Mouse (Mus musculus) midbrain, embryonic 14.5 days (tissue): Measurements from ENCODE around the gene Kirrel3. TPM values are rescaled to one million over a fixed set of nuclear protein-coding genes. Genes with fewer than 3 reads are reported as not detected.

Experiments
- ATAC-seq: fragments of 200-750 bp; cut with Nextera tagmentation; 2 replicates; pipeline ENCODE4 v1.8.0; 2017; ENCODE audit warnings: moderate number of reproducible peaks, moderate library complexity; ENCODE audit not compliant: low FRiP score, low TSS enrichment
- DNase-seq: peaks from one replicate; pipeline ENCODE4 v3.0.0-alpha.2; 2015
- H3K27ac ChIP-seq: fragments of 300-500 bp; sonication (generic); replicated peaks from 2 replicates; pipeline ENCODE4 v1.5.1; 2014; ENCODE audit warnings: mild to moderate bottlenecking, low read depth, low read length, moderate library complexity
- H3K27me3 ChIP-seq: fragments of 300-500 bp; sonication (generic); 2 replicates; pipeline ENCODE4 v1.6.1; 2014; ENCODE audit warnings: low read length, control low read depth, mixed read lengths; ENCODE audit not compliant: control insufficient read depth, insufficient read depth
- H3K36me3 ChIP-seq: fragments of 300-500 bp; sonication (generic); 2 replicates; pipeline ENCODE4 v1.6.1; 2014; ENCODE audit warnings: low read length, control low read depth; ENCODE audit not compliant: control insufficient read depth, insufficient read depth
- H3K4me1 ChIP-seq: fragments of 300-500 bp; sonication (generic); 2 replicates; pipeline ENCODE4 v1.6.1; 2014; ENCODE audit warnings: mild to moderate bottlenecking, antibody characterized with exemption, low read length, control low read depth; ENCODE audit not compliant: control insufficient read depth, insufficient read depth
- H3K4me2 ChIP-seq: fragments of 300-500 bp; sonication (generic); 2 replicates; pipeline ENCODE4 v1.6.1; 2014; ENCODE audit warnings: mild to moderate bottlenecking, low read length, moderate library complexity
- H3K4me3 ChIP-seq: fragments of 300-500 bp; sonication (generic); replicated peaks from 2 replicates; pipeline ENCODE4 v1.5.1; 2014; ENCODE audit warnings: low read depth, low read length
- H3K9ac ChIP-seq: fragments of 300-500 bp; sonication (generic); replicated peaks from 2 replicates; pipeline ENCODE4 v1.6.1; 2014; ENCODE audit warnings: mild to moderate bottlenecking, low read length, moderate library complexity
- H3K9me3 ChIP-seq: fragments of 300-500 bp; sonication (generic); 2 replicates; pipeline ENCODE4 v1.6.1; 2016; ENCODE audit warnings: low read length, control low read depth, mixed read lengths; ENCODE audit not compliant: control insufficient read depth
- WGBS: fragments of 180-500 bp; shearing (Covaris S2); extraction: QIAGEN DNeasy Blood & Tissue Kit; methylation state at CpG from one replicate; pipeline ENCODE4 v1.1.7; 2014; 5-methylcytosine and 5-hydroxymethylcytosine counted together
- polyA plus RNA-seq: library from polyadenylated mRNA; unstranded; fragments of >200 nt; fragmentation: Nextera tagmentation; extraction: Ambion mirVana; gene quantifications from 2 replicates; pipeline ENCODE4 v1.2.1, GENCODE M21; 2014

Kirrel3 gene
- polyA plus RNA-seq, 1 experiment from 2014 or later: 34.2 TPM

DNA sequence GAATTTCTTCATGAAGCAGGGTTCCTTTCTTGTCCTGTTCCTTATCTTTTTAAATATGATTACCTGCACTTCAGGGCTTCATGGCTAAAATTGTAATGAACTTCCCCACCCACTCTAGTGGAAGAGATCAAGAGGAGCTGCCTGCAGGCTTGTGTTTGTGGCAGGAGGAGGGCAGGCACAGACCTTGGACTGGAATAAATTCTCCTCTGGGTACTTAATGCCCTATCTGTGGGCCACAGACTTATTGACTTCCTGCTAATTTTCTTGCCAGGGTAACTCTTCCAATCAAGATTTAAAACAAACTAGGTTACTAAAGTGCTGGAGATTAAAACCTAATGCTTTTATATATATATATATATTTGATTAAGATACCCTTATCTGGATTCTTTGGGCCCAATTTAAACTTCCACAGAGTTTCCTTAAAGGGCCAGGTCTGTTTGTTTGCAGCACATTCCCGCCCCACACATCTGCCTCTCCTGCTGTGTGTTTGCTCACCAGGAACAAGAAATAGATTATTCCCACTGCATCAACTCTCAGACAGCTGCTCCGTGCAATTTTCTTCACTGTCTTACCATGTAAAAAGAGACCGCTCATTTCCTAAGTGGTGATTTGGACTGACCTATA lies 229.4 kb downstream of the Kirrel3 start:
- Histone ChIP-seq H3K9ac (no peak overlapping the region), H3K4me3 (no peak overlapping the region), H3K27ac (no peak overlapping the region), H3K27me3 (no peaks in the 10 kb centered on the region), H3K36me3 (no peaks in the 10 kb centered on the region), H3K4me2 (no peak overlapping the region), H3K9me3 (no peaks in the 10 kb centered on the region), H3K4me1 (peaks cover 10% of the 10 kb centered on the region; the same call in 1 of the 2 replicates)
- 45% methylated on average over 3 of the region's 3 CpGs for WGBS
- no peak for DNase-seq
- no peak for ATAC-seq

GRCm38 (mm10) chr9:34716476-34716875 lies 230.8 kb downstream of the Kirrel3 start:
- DNase-seq (no peak), ATAC-seq (no peak)
- Histone ChIP-seq H3K27me3 (no peaks in the 10 kb centered on the region), H3K36me3 (no peaks in the 10 kb centered on the region), H3K4me2 (no peak overlapping the region), H3K9me3 (no peaks in the 10 kb centered on the region), H3K4me1 (peaks cover 10% of the 10 kb centered on the region; the same call in 1 of the 2 replicates), H3K4me3 (no peak overlapping the region), H3K9ac (no peak overlapping the region), H3K27ac (no peak overlapping the region)
- 91% methylated on average over 2 of the region's 2 CpGs for WGBS

GRCm38 (mm10) chr9:34721478-34722197 lies 235.9 kb downstream of the Kirrel3 start:
- 70% methylated on average over 6 of the region's 6 CpGs for WGBS

GRCm38 (mm10) chr9:34722198-34722550 lies 236.5 kb downstream of the Kirrel3 start:
- no peaks in the 10 kb centered on the region for H3K4me1 ChIP-seq
- no peaks in the 10 kb centered on the region for H3K9me3 ChIP-seq
- DNase-seq: no peak
- H3K4me2 ChIP-seq: no peak overlapping the region
- no peak for ATAC-seq
- H3K36me3 ChIP-seq: no peaks in the 10 kb centered on the region
- H3K4me3 ChIP-seq: no peak overlapping the region
- 44% methylated on average over 5 of the region's 5 CpGs for WGBS
- no peaks in the 10 kb centered on the region for H3K27me3 ChIP-seq
- no peak overlapping the region for H3K27ac ChIP-seq
- H3K9ac ChIP-seq: no peak overlapping the region

More at GRCm38 (mm10) chr9:34721478-34722197, 235.9 kb downstream of the Kirrel3 start:
- H3K36me3 ChIP-seq: no peaks in the 10 kb centered on the region
- no peaks in the 10 kb centered on the region for H3K4me1 ChIP-seq
- DNase-seq: no peak
- no peak overlapping the region for H3K4me2 ChIP-seq
- ATAC-seq: no peak
- H3K9me3 ChIP-seq: no peaks in the 10 kb centered on the region
- H3K4me3 ChIP-seq: no peak overlapping the region
- no peak overlapping the region for H3K9ac ChIP-seq
- no peak overlapping the region for H3K27ac ChIP-seq
- H3K27me3 ChIP-seq: no peaks in the 10 kb centered on the region

DNA sequence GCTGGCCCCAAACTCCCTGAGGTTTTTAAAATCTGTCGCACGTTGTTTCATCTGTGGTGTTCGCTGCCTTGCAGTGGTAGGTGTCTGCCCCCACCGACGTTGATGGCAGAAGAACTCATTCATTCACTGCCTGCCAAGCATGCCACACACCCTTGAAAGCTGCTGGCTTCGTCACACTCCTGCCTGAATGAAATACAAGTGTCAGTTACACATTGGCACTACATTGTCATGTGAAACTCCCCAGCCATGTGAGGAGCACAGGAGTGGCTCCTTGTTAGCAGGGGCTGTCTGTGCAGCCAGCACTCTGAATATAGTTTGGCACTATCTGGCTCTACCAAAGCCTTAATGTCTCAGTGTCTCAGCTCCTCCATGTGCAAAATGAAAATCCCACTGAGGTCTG lies 246.8 kb downstream of the Kirrel3 start:
- Histone ChIP-seq H3K9ac (no peak overlapping the region), H3K27me3 (no peaks in the 10 kb centered on the region), H3K4me1 (0 out of 2 replicates have a peak, but pooled peaks cover 3% of the 10 kb centered on the region), H3K9me3 (no peaks in the 10 kb centered on the region), H3K27ac (no peak overlapping the region), H3K4me2 (no peak overlapping the region), H3K36me3 (no peaks in the 10 kb centered on the region), H3K4me3 (no peak overlapping the region)
- ATAC-seq: no peak
- WGBS: 54% methylated on average over 6 of the region's 6 CpGs
- no peak for DNase-seq

- H3K4me2 ChIP-seq: no peak overlapping the region
- no peaks in the 10 kb centered on the region for H3K9me3 ChIP-seq
- H3K27ac ChIP-seq: no peak overlapping the region
- no peaks in the 10 kb centered on the region for H3K36me3 ChIP-seq
- 73% methylated on average over 6 of the region's 6 CpGs for WGBS
- peaks cover 3% of the 10 kb centered on the region; the same call in 1 of the 2 replicates for H3K4me1 ChIP-seq
- no peaks in the 10 kb centered on the region for H3K27me3 ChIP-seq
- no peak overlapping the region for H3K4me3 ChIP-seq
- ATAC-seq (no peak), DNase-seq (no peak)
- no peak overlapping the region for H3K9ac ChIP-seq
Measured at GRCm38 (mm10) chr9:34733579-34733978, 247.9 kb downstream of the Kirrel3 start.

DNA sequence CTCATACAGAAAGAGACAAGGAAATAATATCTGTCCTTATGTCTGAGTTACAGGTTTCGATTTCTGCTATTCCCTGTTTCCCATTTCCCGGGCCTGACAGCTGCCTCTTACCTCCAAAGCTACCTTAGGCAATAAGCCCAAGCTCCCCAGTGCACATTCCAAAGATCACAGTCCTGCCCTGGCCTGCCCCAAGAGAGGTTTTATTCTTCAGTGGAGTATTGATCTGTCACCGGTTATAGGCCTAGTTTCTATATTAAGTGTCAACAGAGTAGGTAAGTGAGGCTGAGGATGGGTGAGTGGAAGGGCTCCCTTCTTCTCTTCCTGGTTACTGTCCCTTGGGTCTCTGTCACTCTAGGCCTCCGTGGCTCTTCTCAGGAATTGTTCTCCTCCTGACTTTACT lies 249.3 kb downstream of the Kirrel3 start:
- no peaks in the 10 kb centered on the region for H3K36me3 ChIP-seq
- H3K27ac ChIP-seq: no peak overlapping the region
- DNase-seq: no peak
- no peak overlapping the region for H3K4me3 ChIP-seq
- WGBS: 87% methylated on average over 4 of the region's 4 CpGs
- H3K4me1 ChIP-seq: peaks cover 5% of the 10 kb centered on the region; the same call in 1 of the 2 replicates
- H3K4me2 ChIP-seq: no peak overlapping the region
- ATAC-seq: no peak
- no peaks in the 10 kb centered on the region for H3K9me3 ChIP-seq
- H3K27me3 ChIP-seq: no peaks in the 10 kb centered on the region
- no peak overlapping the region for H3K9ac ChIP-seq

- peaks cover 2% of the 10 kb centered on the region; the same call in 1 of the 2 replicates for H3K4me1 ChIP-seq
- H3K27ac ChIP-seq: no peak overlapping the region
- no peaks in the 10 kb centered on the region for H3K9me3 ChIP-seq
- H3K36me3 ChIP-seq: no peaks in the 10 kb centered on the region
- no peak overlapping the region for H3K9ac ChIP-seq
- no peak overlapping the region for H3K4me3 ChIP-seq
- no peaks in the 10 kb centered on the region for H3K27me3 ChIP-seq
- WGBS: 30% methylated on average over 5 of the region's 5 CpGs
- ATAC-seq (no peak), DNase-seq (peak; percentile 51)
- H3K4me2 ChIP-seq: no peak overlapping the region
Measured at GRCm38 (mm10) chr9:34739431-34739830, 253.7 kb downstream of the Kirrel3 start.

DNA sequence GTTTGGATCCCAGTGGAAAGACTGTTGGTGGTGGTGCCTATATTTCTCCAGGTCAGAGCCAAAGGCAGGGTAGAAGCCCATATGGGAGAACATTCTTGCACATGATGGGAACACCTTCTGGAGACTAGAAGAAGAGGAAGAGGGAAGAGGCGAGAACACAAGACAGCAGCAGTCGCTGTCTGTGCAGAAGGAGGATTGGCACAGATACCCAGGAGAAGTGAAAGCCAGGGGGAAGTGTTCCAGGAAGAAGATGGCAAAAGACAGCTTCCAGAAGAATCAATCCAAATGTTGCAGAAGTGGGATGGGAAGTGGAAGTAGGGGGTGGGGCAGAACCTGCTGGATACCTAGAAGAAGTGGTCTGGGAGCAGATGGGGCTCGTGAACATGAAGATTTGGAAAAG lies 255.1 kb downstream of the Kirrel3 start:
- Histone ChIP-seq H3K9me3 (no peaks in the 10 kb centered on the region), H3K4me3 (no peak overlapping the region), H3K36me3 (no peaks in the 10 kb centered on the region), H3K27ac (no peak overlapping the region), H3K4me2 (no peak overlapping the region), H3K4me1 (peaks cover 2% of the 10 kb centered on the region; the same call in 1 of the 2 replicates), H3K9ac (no peak overlapping the region), H3K27me3 (no peaks in the 10 kb centered on the region)
- ATAC-seq (no peak), DNase-seq (no peak)
- 91% methylated on average over 3 of the region's 3 CpGs for WGBS
